Mouse (Mus musculus) forebrain, embryonic 13.5 days (tissue): ENCODE measurements around the gene Slc9a3r2. TPM values are rescaled to one million over a fixed set of nuclear protein-coding genes. Genes with fewer than 3 reads are reported as not detected.

ENCODE experiments used
- ATAC-seq: fragments of 200-750 bp; cut with Nextera tagmentation; 2 replicates; pipeline ENCODE4 v1.8.0; 2017
- H3K27ac ChIP-seq: fragments of 300-500 bp; sonication (generic); 2 replicates; pipeline ENCODE4 v1.5.1; 2015; ENCODE audit warnings: inconsistent platforms, mild to moderate bottlenecking, moderate library complexity
- H3K27me3 ChIP-seq: fragments of 300-500 bp; sonication (generic); 2 replicates; pipeline ENCODE4 v1.6.1; 2015; ENCODE audit warnings: mild to moderate bottlenecking, inconsistent platforms
- H3K36me3 ChIP-seq: fragments of 300-500 bp; sonication (generic); 2 replicates; pipeline ENCODE4 v1.6.1; 2015; ENCODE audit warnings: mild to moderate bottlenecking, inconsistent platforms; ENCODE audit not compliant: poor library complexity, severe bottlenecking
- H3K4me1 ChIP-seq: fragments of 300-500 bp; sonication (generic); 2 replicates; pipeline ENCODE4 v1.6.1; 2015; ENCODE audit warnings: inconsistent platforms
- H3K4me2 ChIP-seq: fragments of 300-500 bp; sonication (generic); 2 replicates; pipeline ENCODE4 v1.6.1; 2015; ENCODE audit warnings: inconsistent platforms, mild to moderate bottlenecking, moderate library complexity
- H3K4me3 ChIP-seq: fragments of 300-500 bp; sonication (generic); 2 replicates; pipeline ENCODE4 v1.5.1; 2015; ENCODE audit warnings: mild to moderate bottlenecking, inconsistent platforms
- H3K9ac ChIP-seq: fragments of 300-500 bp; sonication (generic); 2 replicates; pipeline ENCODE4 v1.6.1; 2015; ENCODE audit warnings: mild to moderate bottlenecking, inconsistent platforms
- H3K9me3 ChIP-seq: fragments of 300-500 bp; sonication (generic); replicated peaks from 2 replicates; pipeline ENCODE4 v1.6.1; 2016; ENCODE audit warnings: inconsistent platforms
- WGBS: fragments of 180-500 bp; shearing (Covaris S2); methylation state at CpG from one replicate; pipeline ENCODE4 v1.1.7; 2015; 5-methylcytosine and 5-hydroxymethylcytosine counted together
- polyA plus RNA-seq: library from polyadenylated mRNA; unstranded; fragments of >200 nt; fragmentation: Nextera tagmentation; extraction: Ambion mirVana; gene quantifications from 2 replicates; pipeline ENCODE4 v1.2.1, GENCODE M21; 2015

Slc9a3r2 gene
- polyA plus RNA-seq, 1 experiment from 2014 or later = 16.0 TPM

- H3K4me2 ChIP-seq = peak overlapping the region; percentile 93
- WGBS = 12% methylated on average over 22 of the region's 22 CpGs
- no peaks in the 10 kb centered on the region for H3K9me3 ChIP-seq
- H3K9ac ChIP-seq = peak overlapping the region; percentile 81
- H3K27me3 ChIP-seq = no peaks in the 10 kb centered on the region
- H3K4me1 ChIP-seq = peaks cover 18% of the 10 kb centered on the region
- peak; percentile 30; the same call in 1 of the 2 replicates for ATAC-seq
- peak overlapping the region; percentile 66 for H3K4me3 ChIP-seq
- H3K27ac ChIP-seq = peak overlapping the region; percentile 59
- peaks cover 30% of the 10 kb centered on the region for H3K36me3 ChIP-seq
These were observed 17.2 kb downstream of the Slc9a3r2 start for GRCm38 (mm10) chr17:24632813-24633449.

GRCm38 (mm10) chr17:24632167-24632812, 17.8 kb downstream of the Slc9a3r2 start, which contains the start of the genes Tsc2 and Nthl1:
TSS of gene Tsc2 (minus strand) at chr17:24632630.
TSS of gene Nthl1 (plus strand) at chr17:24632680.
- Histone ChIP-seq H3K36me3 (peaks cover 36% of the 10 kb centered on the region), H3K9me3 (no peaks in the 10 kb centered on the region), H3K27me3 (no peaks in the 10 kb centered on the region), H3K4me3 (peak within 1 kb of the TSS; percentile 66), H3K27ac (peak within 1 kb of the TSS; percentile 59), H3K4me2 (peak within 1 kb of the TSS; percentile 93), H3K9ac (peak within 1 kb of the TSS; percentile 81), H3K4me1 (peaks cover 18% of the 10 kb centered on the region)
- ATAC-seq = peak; percentile 95
- WGBS = 2% methylated on average over 50 of the region's 51 CpGs

- Histone ChIP-seq H3K4me1 (peaks cover 18% of the 10 kb centered on the region), H3K9ac (no peak overlapping the region), H3K36me3 (peaks cover 58% of the 10 kb centered on the region), H3K4me2 (no peak overlapping the region), H3K9me3 (no peaks in the 10 kb centered on the region), H3K4me3 (no peak overlapping the region), H3K27me3 (no peaks in the 10 kb centered on the region), H3K27ac (no peak overlapping the region)
- 89% methylated on average over 14 of the region's 14 CpGs for WGBS
- no peak for ATAC-seq
These were observed 20.1 kb downstream of the Slc9a3r2 start for GRCm38 (mm10) chr17:24630072-24630471.

GRCm38 (mm10) chr17:24628646-24629045, 21.5 kb downstream of the Slc9a3r2 start:
- peaks cover 73% of the 10 kb centered on the region for H3K36me3 ChIP-seq
- WGBS = 48% methylated on average over 5 of the region's 5 CpGs
- no peak overlapping the region for H3K4me3 ChIP-seq
- H3K9ac ChIP-seq = no peak overlapping the region
- no peaks in the 10 kb centered on the region for H3K9me3 ChIP-seq
- peaks cover 18% of the 10 kb centered on the region for H3K4me1 ChIP-seq
- H3K4me2 ChIP-seq = no peak overlapping the region
- H3K27ac ChIP-seq = no peak overlapping the region
- no peaks in the 10 kb centered on the region for H3K27me3 ChIP-seq
- ATAC-seq = no peak

GRCm38 (mm10) chr17:24625472-24625871, 24.7 kb downstream of the Slc9a3r2 start:
- ATAC-seq = no peak
- 94% methylated on average over 8 of the region's 8 CpGs for WGBS
- H3K4me2 ChIP-seq = no peak overlapping the region
- H3K36me3 ChIP-seq = peaks cover 99% of the 10 kb centered on the region
- H3K4me3 ChIP-seq = no peak overlapping the region
- no peaks in the 10 kb centered on the region for H3K4me1 ChIP-seq
- H3K9me3 ChIP-seq = no peaks in the 10 kb centered on the region
- no peak overlapping the region for H3K9ac ChIP-seq
- H3K27me3 ChIP-seq = no peaks in the 10 kb centered on the region
- H3K27ac ChIP-seq = no peak overlapping the region

- H3K27ac ChIP-seq = no peak overlapping the region
- no peaks in the 10 kb centered on the region for H3K9me3 ChIP-seq
- H3K9ac ChIP-seq = no peak overlapping the region
- WGBS = 88% methylated on average over 14 of the region's 14 CpGs
- H3K4me3 ChIP-seq = no peak overlapping the region
- no peaks in the 10 kb centered on the region for H3K4me1 ChIP-seq
- peaks cover 94% of the 10 kb centered on the region for H3K36me3 ChIP-seq
- no peaks in the 10 kb centered on the region for H3K27me3 ChIP-seq
- ATAC-seq = no peak
- H3K4me2 ChIP-seq = no peak overlapping the region
These were observed 32.4 kb downstream of the Slc9a3r2 start for GRCm38 (mm10) chr17:24617561-24618194.

- 92% methylated on average over 2 of the region's 2 CpGs for WGBS
- ATAC-seq = no peak
- no peak overlapping the region for H3K27ac ChIP-seq
- no peaks in the 10 kb centered on the region for H3K4me1 ChIP-seq
- H3K4me2 ChIP-seq = no peak overlapping the region
- H3K9me3 ChIP-seq = no peaks in the 10 kb centered on the region
- H3K27me3 ChIP-seq = no peaks in the 10 kb centered on the region
- H3K4me3 ChIP-seq = no peak overlapping the region
- H3K9ac ChIP-seq = no peak overlapping the region
- peaks cover 80% of the 10 kb centered on the region for H3K36me3 ChIP-seq
These were observed 39.4 kb downstream of the Slc9a3r2 start for GRCm38 (mm10) chr17:24610711-24611110.

- WGBS = 90% methylated on average over 8 of the region's 8 CpGs
- no peak overlapping the region for H3K9ac ChIP-seq
- H3K36me3 ChIP-seq = peaks cover 80% of the 10 kb centered on the region
- no peaks in the 10 kb centered on the region for H3K4me1 ChIP-seq
- H3K27me3 ChIP-seq = no peaks in the 10 kb centered on the region
- no peak for ATAC-seq
- no peaks in the 10 kb centered on the region for H3K9me3 ChIP-seq
- no peak overlapping the region for H3K4me3 ChIP-seq
- no peak overlapping the region for H3K4me2 ChIP-seq
- no peak overlapping the region for H3K27ac ChIP-seq
These were observed 41.3 kb downstream of the Slc9a3r2 start for GRCm38 (mm10) chr17:24608874-24609273.

GRCm38 (mm10) chr17:24608370-24608769, 41.8 kb downstream of the Slc9a3r2 start:
- Histone ChIP-seq H3K4me2 (no peak overlapping the region), H3K9ac (no peak overlapping the region), H3K4me1 (no peaks in the 10 kb centered on the region), H3K9me3 (no peaks in the 10 kb centered on the region), H3K27me3 (no peaks in the 10 kb centered on the region), H3K27ac (no peak overlapping the region), H3K4me3 (no peak overlapping the region), H3K36me3 (peaks cover 80% of the 10 kb centered on the region)
- WGBS = 93% methylated on average over 4 of the region's 4 CpGs
- ATAC-seq = no peak

GRCm38 (mm10) chr17:24604557-24604956, 45.6 kb downstream of the Slc9a3r2 start:
- WGBS = 96% methylated on average over 3 of the region's 3 CpGs

GRCm38 (mm10) chr17:24603961-24604360, 46.2 kb downstream of the Slc9a3r2 start:
- H3K4me1 ChIP-seq = no peaks in the 10 kb centered on the region
- 90% methylated on average over 8 of the region's 8 CpGs for WGBS
- no peak overlapping the region for H3K4me2 ChIP-seq
- no peaks in the 10 kb centered on the region for H3K27me3 ChIP-seq
- H3K9ac ChIP-seq = no peak overlapping the region
- H3K27ac ChIP-seq = no peak overlapping the region
- H3K36me3 ChIP-seq = peaks cover 100% of the 10 kb centered on the region
- no peak overlapping the region for H3K4me3 ChIP-seq
- H3K9me3 ChIP-seq = no peaks in the 10 kb centered on the region
- ATAC-seq = no peak

More at GRCm38 (mm10) chr17:24604557-24604956, 45.6 kb downstream of the Slc9a3r2 start:
- Histone ChIP-seq H3K9me3 (no peaks in the 10 kb centered on the region), H3K9ac (no peak overlapping the region), H3K4me1 (no peaks in the 10 kb centered on the region), H3K27me3 (no peaks in the 10 kb centered on the region), H3K4me2 (no peak overlapping the region), H3K4me3 (no peak overlapping the region), H3K27ac (no peak overlapping the region), H3K36me3 (peaks cover 98% of the 10 kb centered on the region)
- no peak for ATAC-seq

GRCm38 (mm10) chr17:24600502-24600901, 49.6 kb downstream of the Slc9a3r2 start:
- WGBS = 91% methylated on average over 4 of the region's 4 CpGs
- H3K4me3 ChIP-seq = no peak overlapping the region
- no peak for ATAC-seq
- H3K36me3 ChIP-seq = peaks cover 100% of the 10 kb centered on the region
- H3K27ac ChIP-seq = no peak overlapping the region
- H3K4me2 ChIP-seq = no peak overlapping the region
- H3K27me3 ChIP-seq = no peaks in the 10 kb centered on the region
- no peak overlapping the region for H3K9ac ChIP-seq
- H3K4me1 ChIP-seq = no peaks in the 10 kb centered on the region
- no peaks in the 10 kb centered on the region for H3K9me3 ChIP-seq
